Mouse (Mus musculus): ENCODE measurements at regions not wholly inside any gene's neighbourhood (a gene's known extent, or its start where the extent isn't known, plus 50 kb on each side); places are given as distances from the start of the nearest gene placed in this dataset.

DNA sequence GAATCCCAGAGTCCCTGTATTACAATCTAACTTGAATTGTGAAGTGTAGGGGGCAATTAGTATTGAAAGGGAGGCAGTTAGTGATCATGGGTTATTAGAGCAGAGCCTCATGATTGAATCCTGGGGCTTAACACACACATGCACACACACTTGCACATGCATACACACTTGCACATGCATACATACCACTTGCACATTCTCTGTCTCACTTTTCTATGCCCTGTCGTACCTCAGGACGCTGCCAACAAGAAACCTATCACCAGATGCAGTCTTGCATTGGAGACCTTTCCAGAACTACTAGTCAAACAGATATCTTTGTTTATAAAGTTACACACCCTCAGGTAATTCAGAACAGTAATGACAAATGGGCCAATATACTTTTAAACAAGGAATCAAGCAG lies 80.9 kb downstream of the Npepl1 start:
- no peak for TF ChIP-seq CTCF (conservative IDR thresholded peaks at IDR 0.05; ENCODE audit: low read length)
- no peak for TF ChIP-seq POU5F1 (IDR thresholded peaks at IDR 0.05; ENCODE audit: borderline replicate concordance, low read length)
- TF ChIP-seq NANOG (IDR thresholded peaks at IDR 0.05; ENCODE audit: borderline replicate concordance, low read length), result no peak
